Mouse (Mus musculus): ENCODE results near the gene Slc7a5.

Gene Slc7a5

GRCm38 (mm10) chr8:121907587-121908248 lies at the start of gene Slc7a5:
TSS of gene Slc7a5 (minus strand) at chr8:121907694.
- DNase-seq, result peak; percentile 99

- DNase-seq, result no peak
Measured at GRCm38 (mm10) chr8:121955825-121956500, 48.5 kb upstream of the Slc7a5 start.

- DNase-seq, result no peak
Measured at GRCm38 (mm10) chr8:121954981-121955555, 47.6 kb upstream of the Slc7a5 start.

GRCm38 (mm10) chr8:121953821-121954545 lies 46.5 kb upstream of the Slc7a5 start:
- DNase-seq, result no peak

DNA sequence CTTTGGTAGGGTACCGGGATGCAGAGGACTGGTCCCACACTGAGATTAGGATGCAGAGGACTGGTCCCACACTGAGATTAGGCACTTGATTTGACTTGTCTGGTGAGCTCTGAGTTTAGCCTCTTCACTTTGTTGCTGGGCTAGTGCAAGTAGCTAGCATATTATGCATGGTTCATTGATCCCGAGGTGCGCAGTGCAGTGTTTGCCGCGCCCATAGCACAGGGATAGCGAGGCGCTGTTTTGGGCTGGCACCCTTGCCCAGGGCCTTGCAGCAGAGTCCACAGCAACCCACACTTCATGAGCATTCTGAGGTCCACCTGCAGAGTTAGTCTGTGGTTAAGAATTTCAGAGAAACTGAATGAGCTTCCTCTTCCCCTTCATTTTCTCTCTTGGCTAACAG lies 45.3 kb upstream of the Slc7a5 start:
- DNase-seq, result no peak

DNA sequence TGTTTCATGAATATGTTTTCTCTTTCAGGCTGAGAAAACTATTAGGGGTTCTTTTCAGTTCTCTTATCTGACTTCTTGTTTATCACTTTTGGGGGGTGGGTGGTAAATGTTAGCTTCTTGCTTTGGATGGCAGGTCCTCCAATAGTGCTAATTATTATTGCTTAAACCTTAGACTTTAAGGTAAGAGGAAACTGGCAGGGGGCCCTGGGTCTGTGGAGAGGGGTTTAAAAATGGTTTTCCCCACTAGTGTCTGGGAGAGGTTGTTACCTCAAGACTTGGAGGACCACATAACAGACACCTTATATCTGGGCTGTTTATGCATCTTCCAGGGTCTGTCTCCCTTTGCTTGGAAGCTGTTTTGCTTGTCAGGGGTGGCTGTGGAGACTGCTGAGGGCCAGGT lies 44.6 kb upstream of the Slc7a5 start:
- DNase-seq, result no peak

- no peak for DNase-seq
Measured at GRCm38 (mm10) chr8:121951656-121952009, 44.1 kb upstream of the Slc7a5 start.

- DNase-seq, result peak; percentile 79
Measured at GRCm38 (mm10) chr8:121950749-121951655, 43.5 kb upstream of the Slc7a5 start.

DNA sequence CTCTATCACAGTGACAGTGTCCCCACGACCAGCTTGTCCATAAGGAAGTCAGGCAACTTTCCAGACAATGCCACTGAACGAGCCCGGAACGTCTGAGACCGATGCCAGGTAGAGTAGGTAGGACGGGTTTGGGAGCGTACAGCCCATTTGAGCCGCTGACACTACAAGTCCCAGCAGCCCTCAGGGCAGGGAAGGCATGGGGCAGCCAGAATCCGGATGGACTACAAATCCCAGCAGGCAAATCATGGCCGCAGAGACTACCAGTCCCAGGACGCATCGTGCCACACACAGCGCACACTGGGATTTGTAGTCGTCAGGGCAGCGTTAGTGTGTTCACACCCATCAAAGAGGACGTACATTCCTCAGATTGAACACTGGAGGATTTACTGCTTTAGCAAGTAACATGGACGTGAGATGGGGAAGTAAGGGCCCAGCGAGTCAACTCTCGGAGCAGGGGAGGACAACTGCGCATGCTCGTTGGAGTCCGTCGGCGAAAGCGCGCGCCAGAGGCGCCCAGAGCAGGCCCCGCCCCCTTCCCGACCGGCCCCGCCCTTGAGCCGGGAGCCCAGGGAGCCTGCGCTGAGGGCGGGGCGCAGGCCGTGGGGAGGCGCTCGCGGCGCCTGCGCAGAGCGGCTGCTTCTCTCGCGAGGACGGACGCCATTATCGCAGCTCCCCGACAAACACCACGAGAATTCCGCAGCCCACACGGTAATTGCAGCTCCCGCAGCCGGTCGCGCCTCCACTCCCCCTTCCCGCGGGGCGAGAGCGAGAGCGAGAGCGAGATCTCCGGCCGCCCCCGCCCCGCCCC lies 42.7 kb upstream of the Slc7a5 start:
- peak; percentile 99 for DNase-seq

GRCm38 (mm10) chr8:121949222-121949800 lies 41.8 kb upstream of the Slc7a5 start, which contains the start of gene Banp:
TSS of gene Banp (plus strand) at chr8:121949750.
- DNase-seq, result no peak

- no peak for DNase-seq
Measured at GRCm38 (mm10) chr8:121948321-121949145, 41.0 kb upstream of the Slc7a5 start.

DNA sequence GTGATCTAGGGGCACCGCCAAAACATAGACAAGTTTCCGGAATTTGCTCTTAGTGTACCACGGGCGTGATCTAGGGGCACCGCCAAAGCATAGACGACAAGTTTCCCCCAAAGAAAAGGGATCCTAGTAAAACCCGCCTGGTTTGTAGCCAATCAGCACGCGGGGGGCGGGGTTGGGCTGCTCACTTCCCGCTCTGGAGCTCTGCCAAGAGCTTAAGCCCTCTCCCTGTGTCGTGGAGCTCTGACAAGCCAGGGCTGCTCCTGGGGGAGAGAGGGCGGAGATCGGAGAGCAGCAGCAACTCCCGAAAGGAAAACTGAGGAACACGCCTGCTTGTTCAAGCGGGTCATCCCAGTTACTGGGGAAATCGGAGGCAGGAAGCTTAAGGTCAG lies 40.3 kb upstream of the Slc7a5 start:
- peak; percentile 96 for DNase-seq

DNA sequence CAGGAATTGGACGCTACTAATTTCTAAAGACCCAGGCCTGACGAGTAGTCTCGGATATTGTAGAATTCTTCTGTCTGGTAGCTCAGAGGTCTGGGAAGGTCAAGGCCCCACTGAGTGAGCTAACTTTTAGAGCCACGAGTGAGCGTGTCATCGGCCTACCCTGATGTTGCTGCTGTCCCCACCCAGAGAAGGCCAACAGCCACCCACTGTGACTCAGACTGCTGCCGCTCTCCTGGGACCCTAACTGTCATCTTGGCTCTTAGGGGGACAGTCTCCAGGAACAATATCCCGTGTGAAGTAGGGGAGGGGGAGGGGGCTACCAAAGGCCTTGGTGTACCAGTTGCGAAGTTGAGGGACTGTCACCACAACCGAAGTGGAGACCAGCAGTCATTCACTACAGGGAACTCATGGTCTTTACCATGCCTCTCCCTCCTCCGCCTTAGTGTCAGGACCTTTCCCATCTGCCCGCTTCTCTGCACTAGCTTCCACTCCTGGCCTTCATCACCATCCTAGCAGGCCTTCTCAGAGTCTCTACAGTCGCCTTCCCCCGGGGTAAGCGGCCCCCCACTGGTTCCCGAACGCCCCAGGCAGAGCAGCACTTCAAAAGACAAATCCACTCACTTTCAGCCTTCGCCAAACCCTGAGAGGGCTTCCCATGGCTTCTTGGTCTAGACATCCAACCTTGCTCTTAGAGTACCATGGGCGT lies 39.7 kb upstream of the Slc7a5 start:
- DNase-seq, result no peak

DNA sequence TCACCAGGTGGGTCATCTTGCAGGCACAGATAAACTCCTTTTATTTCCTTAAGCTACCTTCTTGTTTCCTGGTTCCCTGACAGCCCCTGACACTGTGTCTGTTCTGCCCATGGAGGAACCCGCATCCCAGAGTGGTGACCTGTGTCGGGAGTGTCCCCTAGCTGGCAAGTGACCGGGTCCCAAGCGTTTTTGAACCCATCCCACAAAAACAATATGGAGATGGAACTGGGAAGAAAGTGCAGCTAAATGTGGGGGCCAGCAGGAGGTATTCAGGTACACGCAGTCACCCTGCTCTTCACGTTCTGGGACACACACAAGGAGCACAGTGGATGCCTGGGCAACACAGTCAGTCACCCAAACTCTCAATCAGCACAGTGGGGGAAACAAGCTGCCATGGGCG lies 38.9 kb upstream of the Slc7a5 start:
- DNase-seq, result no peak

GRCm38 (mm10) chr8:121944831-121945230 lies 37.3 kb upstream of the Slc7a5 start, which contains the start of gene Car5a:
TSS of gene Car5a (minus strand) at chr8:121944904.
- DNase-seq, result no peak

- no peak for DNase-seq
Measured at GRCm38 (mm10) chr8:121943716-121944115, 36.2 kb upstream of the Slc7a5 start.

DNA sequence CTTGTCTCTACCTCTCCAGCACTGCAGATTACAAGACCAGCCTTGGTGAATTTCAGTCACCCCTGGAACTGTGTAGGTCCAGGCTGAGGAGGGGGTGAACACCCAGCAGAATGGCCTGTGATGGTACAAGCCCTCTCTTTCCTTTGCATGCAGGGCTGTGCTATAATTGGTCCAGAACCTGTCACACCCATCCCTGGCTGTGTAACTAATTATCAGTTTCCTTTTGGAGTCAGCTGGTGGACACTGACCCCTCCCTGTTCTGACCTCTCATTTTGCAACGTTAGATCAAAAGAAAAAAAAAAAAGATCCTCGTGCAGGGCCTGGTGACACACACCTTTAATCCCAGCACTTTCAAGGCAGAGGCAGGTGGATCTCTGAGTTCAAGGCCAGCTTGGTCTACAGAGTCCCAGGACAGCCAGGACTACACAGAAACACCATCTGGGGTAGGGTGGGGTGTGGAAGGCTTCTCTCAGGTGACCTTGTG lies 35.6 kb upstream of the Slc7a5 start:
- no peak for DNase-seq

DNA sequence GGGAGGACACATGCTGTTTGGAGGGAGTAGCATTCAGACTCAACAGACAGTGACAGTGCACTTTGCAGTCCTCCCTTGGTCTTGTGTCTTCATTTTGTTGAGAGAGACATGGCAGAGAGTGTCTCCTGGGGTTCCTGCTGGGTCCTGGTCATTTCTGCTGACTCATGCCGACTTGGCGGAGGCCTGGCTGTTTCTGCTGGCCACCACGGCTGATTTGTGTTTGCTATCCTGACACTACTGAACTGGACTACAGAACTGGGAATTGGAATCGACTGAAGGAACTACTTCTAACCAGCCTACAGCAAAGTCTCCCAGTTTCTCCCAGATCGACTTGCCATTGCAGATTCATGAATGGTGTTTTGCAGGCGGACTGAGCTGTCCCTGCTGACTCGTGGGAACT lies 31.2 kb upstream of the Slc7a5 start:
- no peak for DNase-seq

GRCm38 (mm10) chr8:121936391-121936790 lies 28.9 kb upstream of the Slc7a5 start:
- DNase-seq, result peak; percentile 54
